Mouse (Mus musculus) ES-E14 (cell line): ENCODE measurements around the gene Srrm1. TPM values are rescaled to one million over a fixed set of nuclear protein-coding genes. Genes with fewer than 3 reads are reported as not detected.
"Not testable (repeated sequence)": the region's sequence is repeated elsewhere in the genome, so short reads cannot be mapped to it uniquely, and the experiment has no call there.

Source experiments
- DNase-seq: peaks from one replicate; pipeline ENCODE4 v3.0.0-alpha.2; 2013; ENCODE audit warnings: low read depth, low spot score
- H3K27ac ChIP-seq: 2 replicates; pipeline ENCODE4 v1.5.1; 2012; ENCODE audit warnings: low read depth, mild to moderate bottlenecking, low read length, moderate library complexity, mixed read lengths; ENCODE audit not compliant: poor library complexity, insufficient read depth, severe bottlenecking
- H3K36me3 ChIP-seq: 2 replicates; pipeline ENCODE4 v1.6.1; 2012; ENCODE audit warnings: mild to moderate bottlenecking, low read length, moderate library complexity, mixed read lengths; ENCODE audit not compliant: control insufficient read depth, poor library complexity, insufficient read depth, severe bottlenecking
- H3K4me1 ChIP-seq, 2 experiments: fragments of 150-350 bp in 1 of 2; sonication (generic) in 1 of 2; 2 replicates each; pipeline ENCODE4 v1.6.1; 2012; ENCODE audit warnings: low read length in 2 of 2, mild to moderate bottlenecking in 1 of 2, mixed read lengths in 1 of 2; ENCODE audit not compliant: control insufficient read depth in 2 of 2, insufficient read depth in 2 of 2, poor library complexity in 1 of 2
- H3K4me3 ChIP-seq, 2 experiments: fragments of 150-350 bp in 1 of 2; sonication (generic) in 1 of 2; 2 replicates each; pipeline ENCODE4 v1.5.1; 2012; ENCODE audit warnings: low read length in 2 of 2, low read depth in 1 of 2, mild to moderate bottlenecking in 1 of 2, mixed read lengths in 1 of 2; ENCODE audit not compliant: insufficient read depth in 1 of 2, poor library complexity in 1 of 2, severe bottlenecking in 1 of 2
- H3K9ac ChIP-seq: 2 replicates; pipeline ENCODE4 v1.6.1; 2012; ENCODE audit warnings: low read depth, mild to moderate bottlenecking, low read length, mixed read lengths; ENCODE audit not compliant: poor library complexity, insufficient read depth, severe bottlenecking
- H3K9me3 ChIP-seq: fragments of 150-350 bp; sonication (generic); 2 replicates; pipeline ENCODE4 v1.6.1; 2012; ENCODE audit warnings: low read depth, mild to moderate bottlenecking, low read length; ENCODE audit not compliant: control insufficient read depth, insufficient read depth
- CHD2 ChIP-seq: IDR thresholded peaks from 2 replicates; pipeline ENCODE4 v1.6.1; 2014; ENCODE audit warnings: mild to moderate bottlenecking, low read depth, low read length, inconsistent platforms
- HCFC1 ChIP-seq: IDR thresholded peaks from 2 replicates; pipeline ENCODE4 v1.6.1; 2012; ENCODE audit warnings: low read length, inconsistent platforms, borderline replicate concordance; ENCODE audit not compliant: insufficient read depth
- MAFK ChIP-seq: IDR thresholded peaks from 2 replicates; pipeline ENCODE4 v1.6.1; 2014; ENCODE audit warnings: mild to moderate bottlenecking, low read depth, low read length, inconsistent platforms; ENCODE audit not compliant: insufficient read depth
- ZC3H11A ChIP-seq: IDR thresholded peaks from 2 replicates; pipeline ENCODE4 v1.6.1; 2012; ENCODE audit warnings: low read depth, mild to moderate bottlenecking, inconsistent platforms, low read length, borderline replicate concordance
- ZNF384 ChIP-seq: IDR thresholded peaks from 2 replicates; pipeline ENCODE4 v1.6.1; 2012; ENCODE audit warnings: low read depth, low read length, inconsistent platforms
- in situ Hi-C, 2 experiments: fragments of 600-800 bp; cut with MboI; formaldehyde crosslinking; loops; one replicate each; pipeline ENCODE4 v1.15.1; 2025; ENCODE audit warnings: low sequenced_read_pairs in 2 of 2, inconsistent platforms in 1 of 2; ENCODE audit not compliant: unreplicated experiment in 2 of 2
- total RNA-seq: library from RNA; depleted of rRNA; stranded (reverse); fragments of 300-350 nt; gene quantifications from 2 replicates; pipeline ENCODE4 v1.2.3, GENCODE M21; 2012

The Srrm1 gene
- total RNA-seq, 1 experiment = 62.8 TPM

GRCm38 (mm10) chr4:135283875-135284274 lies 69.2 kb downstream of the Srrm1 start:
- in situ Hi-C loops = no loop called here
- no peak overlapping the region for H3K4me3 ChIP-seq
- no peaks in the 10 kb centered on the region for H3K9me3 ChIP-seq
- no peak for TF ChIP-seq MAFK
- no peak overlapping the region for H3K27ac ChIP-seq
- H3K9ac ChIP-seq = no peak overlapping the region
- no peak for DNase-seq
- H3K4me1 ChIP-seq = peaks cover 6 to 17% of the 10 kb centered on the region in 2 experiments; a peak in 3 of 4 replicates
- H3K36me3 ChIP-seq = no peaks in the 10 kb centered on the region

- DNase-seq = no peak
- TF ChIP-seq CHD2 (no peak), ZNF384 (no peak), MAFK (no peak), HCFC1 (no peak), ZC3H11A (no peak)
- H3K9ac ChIP-seq = no peak overlapping the region
- no peaks in the 10 kb centered on the region for H3K9me3 ChIP-seq
- no peak overlapping the region for H3K4me3 ChIP-seq
- H3K27ac ChIP-seq = no peak overlapping the region
- H3K36me3 ChIP-seq = no peaks in the 10 kb centered on the region
- in situ Hi-C loops = no loop called here
- peaks cover 6 to 17% of the 10 kb centered on the region in 2 experiments; a peak in 3 of 4 replicates for H3K4me1 ChIP-seq
Measured at GRCm38 (mm10) chr4:135283417-135283816, 69.7 kb downstream of the Srrm1 start.

DNA sequence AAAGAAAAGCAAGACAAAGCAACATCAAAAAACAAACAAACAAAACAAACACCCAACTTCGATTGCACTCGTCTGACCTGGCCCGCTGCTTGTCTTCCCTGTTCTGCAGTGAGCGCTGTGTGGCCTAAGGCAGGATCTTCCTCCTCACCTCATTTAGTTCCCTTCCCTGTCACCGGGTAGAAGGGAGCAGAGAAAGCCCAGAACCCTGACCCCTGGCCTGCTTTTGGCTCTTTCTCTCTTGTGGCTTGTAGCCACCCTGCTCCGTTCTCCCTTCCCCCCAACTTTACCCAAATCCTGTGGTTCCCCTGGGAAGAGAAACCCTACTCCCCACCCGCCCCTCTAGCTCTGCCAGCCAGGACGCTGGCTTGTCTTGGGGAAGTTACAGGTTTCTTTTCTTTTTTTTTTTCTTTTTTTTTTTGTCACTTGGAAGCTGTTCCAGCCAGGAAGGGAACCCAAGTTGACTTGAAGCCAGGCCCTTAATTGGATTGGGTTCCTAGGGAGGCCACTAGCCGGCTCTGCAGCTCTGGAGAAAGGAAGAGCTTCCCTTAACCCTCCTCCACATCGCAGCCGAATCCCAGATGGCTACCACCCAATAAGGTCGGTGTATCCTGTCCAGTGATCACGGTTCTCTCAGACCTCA lies 70.3 kb downstream of the Srrm1 start:
- in situ Hi-C loops = no loop called here
- TF ChIP-seq HCFC1 (no peak), CHD2 (no peak), MAFK (no peak), ZNF384 (no peak), ZC3H11A (no peak)
- Histone ChIP-seq H3K4me1 (peaks cover 6 to 17% of the 10 kb centered on the region in 2 experiments; a peak in 3 of 4 replicates), H3K36me3 (no peaks in the 10 kb centered on the region), H3K9ac (no peak overlapping the region), H3K27ac (no peak overlapping the region), H3K4me3 (no peak overlapping the region), H3K9me3 (no peaks in the 10 kb centered on the region)
- no peak for DNase-seq

DNA sequence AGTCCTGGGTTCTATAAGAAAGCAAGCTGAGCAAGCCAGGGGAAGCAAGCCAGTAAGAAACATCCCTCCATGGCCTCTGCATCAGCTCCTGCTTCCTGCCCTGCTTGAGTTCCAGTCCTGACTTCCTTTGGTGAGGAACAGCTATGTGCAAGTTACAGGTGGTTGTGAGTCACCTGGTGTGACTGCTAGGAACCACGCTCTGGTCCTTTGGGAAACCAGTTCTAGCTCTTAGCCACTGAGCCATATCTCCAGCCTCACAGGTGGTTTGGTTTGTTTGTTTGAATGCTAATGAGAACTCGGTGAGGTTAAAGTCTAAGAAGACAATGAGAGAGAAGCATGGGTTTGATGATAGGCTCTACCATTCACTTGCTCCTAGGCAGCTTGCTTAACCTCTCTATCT lies 73.1 kb downstream of the Srrm1 start:
- H3K4me1 ChIP-seq, in situ Hi-C loops, DNase-seq, H3K9me3 ChIP-seq, H3K4me3 ChIP-seq, H3K27ac ChIP-seq, H3K36me3 ChIP-seq, H3K9ac ChIP-seq: not testable (repeated sequence)

DNA sequence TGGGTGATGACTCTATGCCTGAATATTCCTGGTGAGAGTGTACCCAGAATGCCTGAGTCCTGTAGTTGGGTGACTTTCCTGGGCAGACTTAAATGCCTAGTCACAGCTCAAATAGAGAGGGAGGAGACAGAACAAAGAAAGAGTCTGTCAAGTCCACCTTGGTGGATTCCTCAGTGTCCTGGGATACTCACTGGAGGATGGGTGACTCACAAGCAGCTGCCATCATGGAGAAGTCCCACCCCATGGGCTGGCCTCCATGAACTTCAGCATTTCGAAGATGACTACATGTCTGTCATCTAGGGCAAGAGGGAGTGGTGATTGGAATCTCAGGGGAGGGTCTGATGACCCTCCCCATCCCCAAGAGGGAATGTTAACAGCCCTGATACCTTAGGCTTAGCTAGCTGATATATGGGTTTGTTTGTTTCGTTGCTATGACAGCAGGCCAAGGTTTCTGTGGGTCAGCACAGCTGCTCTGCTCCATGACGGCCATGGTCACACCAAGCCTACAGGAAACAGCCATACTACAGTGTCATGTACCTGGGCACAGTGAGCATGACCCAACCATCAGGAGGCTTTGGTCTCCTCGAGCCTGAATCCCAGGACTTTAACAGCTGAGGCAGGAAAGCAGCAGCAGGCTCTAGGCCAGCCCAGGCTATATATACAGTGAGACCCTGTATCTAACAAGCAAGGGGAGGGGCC lies 76.3 kb downstream of the Srrm1 start:
- TF ChIP-seq ZC3H11A = no peak
- TF ChIP-seq MAFK = peak; percentile 25; the same call in 1 of the 2 replicates
- no peak for TF ChIP-seq HCFC1
- Histone ChIP-seq H3K27ac (no peak overlapping the region), H3K4me1 (peaks cover 0 to 5% of the 10 kb centered on the region in 2 experiments; a peak in 1 of 4 replicates), H3K9me3 (no peaks in the 10 kb centered on the region), H3K9ac (no peak overlapping the region), H3K4me3 (no peak overlapping the region), H3K36me3 (no peaks in the 10 kb centered on the region)
- in situ Hi-C loops = no loop called here
- no peak for DNase-seq
